Mouse (Mus musculus) heart, adult 2 months (tissue): ENCODE measurements around the gene Wdr20. TPM values are rescaled to one million over a fixed set of nuclear protein-coding genes. Genes with fewer than 3 reads are reported as not detected.
A peak's percentile ranks its signal among the peaks of the same experiment; 100 is the strongest.
"Not testable (repeated sequence)": the region's sequence is repeated elsewhere in the genome, so short reads cannot be mapped to it uniquely, and the experiment has no call there.

ENCODE experiments used
- DNase-seq, 2 experiments: peaks; one replicate each; pipeline ENCODE4 v3.0.0; 2021
- H3K27ac ChIP-seq: fragments of 200-600 bp; 2 replicates; pipeline ENCODE4 v1.8.1; 2022
- H3K27me3 ChIP-seq: fragments of 200-500 bp; 2 replicates; pipeline ENCODE4 v1.6.1; 2012; ENCODE audit warnings: mild to moderate bottlenecking, low read length, inconsistent platforms, mixed read lengths; ENCODE audit not compliant: control insufficient read depth, insufficient read depth
- H3K36me3 ChIP-seq: fragments of 200-500 bp; 2 replicates; pipeline ENCODE4 v1.6.1; 2012; ENCODE audit warnings: low read length, inconsistent platforms; ENCODE audit not compliant: control insufficient read depth, insufficient read depth
- H3K4me1 ChIP-seq: fragments of 200-500 bp; 2 replicates; pipeline ENCODE4 v1.6.1; 2011; ENCODE audit warnings: low read length; ENCODE audit not compliant: control insufficient read depth, insufficient read depth
- H3K4me3 ChIP-seq: fragments of 200-600 bp; 2 replicates; pipeline ENCODE4 v1.8.1; 2022
- H3K79me2 ChIP-seq: fragments of 200-500 bp; replicated peaks from 2 replicates; pipeline ENCODE4 v1.6.1; 2012; ENCODE audit warnings: mild to moderate bottlenecking, inconsistent platforms, low read length, moderate library complexity, mixed read lengths; ENCODE audit not compliant: control insufficient read depth, insufficient read depth
- H3K9ac ChIP-seq: fragments of 200-500 bp; 2 replicates; pipeline ENCODE4 v1.6.1; 2012; ENCODE audit warnings: low read depth, mild to moderate bottlenecking, control low read depth, inconsistent platforms, low read length, mixed read lengths
- CTCF ChIP-seq: fragments of 200-600 bp; IDR thresholded peaks from 2 replicates; pipeline ENCODE4 v1.8.1; 2022; ENCODE audit warnings: antibody characterized with exemption, mild to moderate bottlenecking, moderate library complexity
- EP300 ChIP-seq: fragments of 200-500 bp; IDR thresholded peaks from 2 replicates; pipeline ENCODE4 v1.6.1; 2011; ENCODE audit warnings: low read depth, low read length, control low read depth; ENCODE audit not compliant: insufficient read depth
- POLR2A ChIP-seq: fragments of 200-500 bp; IDR thresholded peaks from 2 replicates; pipeline ENCODE4 v1.6.1; 2011; ENCODE audit warnings: mild to moderate bottlenecking, low read depth, low read length, control low read depth; ENCODE audit not compliant: insufficient read depth
- WGBS: fragments of 180-500 bp; shearing (Covaris S2); methylation state at CpG from one replicate; pipeline ENCODE4 v1.1.7; 2018; 5-methylcytosine and 5-hydroxymethylcytosine counted together
- intact Hi-C: fragments of 180-260 bp; cut with DNase I; formaldehyde crosslinking; loops from one replicate; pipeline ENCODE4 v1.15.1; 2025
- polyA plus RNA-seq: library from polyadenylated mRNA; depleted of rRNA; stranded (reverse); fragments of >200 nt; gene quantifications from 2 replicates; pipeline ENCODE4 v1.2.3, GENCODE M21; 2012
- total RNA-seq, 2 experiments: library from RNA; stranded (reverse); gene quantifications; 2 replicates each; pipeline ENCODE4 v1.2.3; 2021

The Wdr20 gene
- total and polyA plus RNA-seq, 3 experiments, result 14.5 to 30.9 (median 28.6) TPM

DNA sequence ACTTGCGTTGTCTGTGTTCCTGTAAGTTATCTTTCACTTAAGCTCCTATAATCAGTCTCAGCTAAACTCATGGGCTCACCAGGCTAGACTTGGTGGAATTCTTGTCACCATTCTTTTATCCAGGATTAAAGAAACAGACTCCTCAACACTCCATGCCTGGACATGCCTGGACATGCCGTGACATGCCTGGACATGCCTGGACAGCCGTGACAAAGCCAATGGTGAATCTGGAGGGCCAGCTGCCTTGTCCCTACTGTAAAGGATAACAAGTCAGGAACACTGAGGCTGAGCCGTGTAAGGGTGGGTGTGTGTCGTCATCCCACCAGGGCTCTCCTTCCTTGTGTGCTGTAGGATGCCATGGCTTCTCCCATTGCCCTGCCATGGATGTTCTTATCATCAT is 12.7 kb upstream of the Wdr20 start:
- intact Hi-C loops, result no loop called here
- 89% methylated on average over 5 of the region's 5 CpGs for WGBS
- no peak overlapping the region for H3K9ac ChIP-seq
- no peaks in the 10 kb centered on the region for H3K79me2 ChIP-seq
- H3K27ac ChIP-seq, result no peak overlapping the region
- H3K4me3 ChIP-seq, result no peak overlapping the region
- H3K36me3 ChIP-seq, result no peaks in the 10 kb centered on the region
- TF ChIP-seq EP300 (no peak), CTCF (no peak), POLR2A (no peak)
- DNase-seq, result no peak
- H3K27me3 ChIP-seq, result no peaks in the 10 kb centered on the region
- H3K4me1 ChIP-seq, result no peaks in the 10 kb centered on the region

GRCm38 (mm10) chr12:110725489-110725888 is 12.3 kb upstream of the Wdr20 start:
- TF ChIP-seq EP300, result no peak
- TF ChIP-seq POLR2A, result no peak
- TF ChIP-seq CTCF, result no peak
- Histone ChIP-seq H3K79me2 (no peaks in the 10 kb centered on the region), H3K27ac (no peak overlapping the region), H3K27me3 (no peaks in the 10 kb centered on the region), H3K4me3 (no peak overlapping the region), H3K9ac (no peak overlapping the region), H3K4me1 (no peaks in the 10 kb centered on the region), H3K36me3 (no peaks in the 10 kb centered on the region)
- intact Hi-C loops, result no loop called here
- DNase-seq, result no peak
- WGBS, result 77% methylated on average over 5 of the region's 5 CpGs

- H3K4me1 ChIP-seq, result no peaks in the 10 kb centered on the region
- H3K27ac ChIP-seq, result no peak overlapping the region
- no peak for DNase-seq
- no peaks in the 10 kb centered on the region for H3K79me2 ChIP-seq
- no peaks in the 10 kb centered on the region for H3K36me3 ChIP-seq
- no peak overlapping the region for H3K4me3 ChIP-seq
- no peak overlapping the region for H3K9ac ChIP-seq
- TF ChIP-seq POLR2A (no peak), CTCF (no peak), EP300 (no peak)
- 47% methylated on average over 1 of the region's 1 CpGs for WGBS
- intact Hi-C loops, result no loop called here
- no peaks in the 10 kb centered on the region for H3K27me3 ChIP-seq
Observed at GRCm38 (mm10) chr12:110726428-110726827, 11.3 kb upstream of the Wdr20 start.

DNA sequence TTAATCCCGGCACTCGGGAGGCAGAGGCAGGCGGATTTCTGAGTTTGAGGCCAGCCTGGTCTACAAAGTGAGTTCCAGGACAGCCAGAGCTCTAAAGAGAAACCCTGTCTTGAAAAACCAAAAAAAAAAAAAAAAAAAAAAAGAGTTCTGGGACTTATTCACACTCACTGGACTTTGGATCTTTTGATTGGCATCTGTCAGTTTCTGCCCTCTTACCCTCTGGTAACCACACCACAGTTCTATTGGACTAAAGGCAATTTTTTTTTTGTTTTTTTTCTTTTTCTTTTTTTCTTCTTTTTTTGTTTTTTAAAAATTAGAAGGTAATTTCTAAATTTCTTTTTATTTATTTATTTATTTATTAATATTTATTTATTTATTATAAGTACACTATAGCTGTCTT is 4.5 kb upstream of the Wdr20 start:
- WGBS, result 95% methylated on average over 3 of the region's 3 CpGs
- not testable (repeated sequence) for H3K27me3 ChIP-seq, H3K4me3 ChIP-seq

DNA sequence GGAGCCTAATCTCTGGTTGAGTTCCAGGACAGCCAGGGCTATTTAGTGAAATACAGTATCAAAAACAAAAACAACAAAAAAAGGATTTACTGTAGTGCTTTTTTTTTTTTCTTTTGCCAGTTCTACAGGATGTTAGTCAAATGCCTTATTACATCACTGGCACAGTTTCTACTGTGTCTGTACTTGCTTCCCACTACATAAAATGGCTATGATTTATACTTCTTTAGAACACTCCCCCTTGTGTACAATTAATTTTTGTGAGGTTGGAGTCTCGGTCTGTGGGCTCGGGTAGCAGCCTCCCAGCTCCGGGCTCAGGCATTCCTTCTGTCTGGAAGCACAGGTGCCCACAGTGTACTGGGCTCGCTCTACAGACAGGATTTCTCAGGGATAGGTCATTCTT is 1.1 kb upstream of the Wdr20 start:
- Histone ChIP-seq H3K79me2 (peaks cover 9% of the 10 kb centered on the region), H3K36me3 (peaks cover 10% of the 10 kb centered on the region), H3K4me3 (no peak overlapping the region; the same call in 1 of the 2 replicates), H3K9ac (no peak overlapping the region), H3K27ac (no peak overlapping the region), H3K4me1 (peaks cover 5% of the 10 kb centered on the region), H3K27me3 (no peaks in the 10 kb centered on the region)
- TF ChIP-seq CTCF, result no peak
- no peak for TF ChIP-seq EP300
- no peak for TF ChIP-seq POLR2A
- intact Hi-C loops, result loop anchor here (5.0 kb wide), 1 partner anchor 289 kb away; the partner anchor contains the start of gene Ppp2r5c
- WGBS, result 8% methylated on average over 4 of the region's 4 CpGs
- DNase-seq, result no peak

More for the DNA sequence above, 4.5 kb upstream of the Wdr20 start:
- DNase-seq, intact Hi-C loops, H3K79me2 ChIP-seq, H3K9ac ChIP-seq, H3K4me1 ChIP-seq, H3K27ac ChIP-seq, H3K36me3 ChIP-seq: not testable (repeated sequence)

- H3K79me2 ChIP-seq, result peaks cover 9% of the 10 kb centered on the region
- peaks cover 10% of the 10 kb centered on the region for H3K36me3 ChIP-seq
- intact Hi-C loops, result loop anchor here (2.0 to 5.0 kb wide), 3 partner anchors 36 to 291 kb away; partner anchors contain the start of genes Hsp90aa1, Mok and Ppp2r5c
- H3K4me3 ChIP-seq, result peak overlapping the region; percentile 87
- peak in 1 of 2 experiments; percentile 45 for DNase-seq
- H3K9ac ChIP-seq, result peak overlapping the region; percentile 91
- no peaks in the 10 kb centered on the region for H3K27me3 ChIP-seq
- under 1% methylated on average over 61 of the region's 72 CpGs for WGBS
- peaks cover 5% of the 10 kb centered on the region for H3K4me1 ChIP-seq
- no peak for TF ChIP-seq CTCF
- no peak for TF ChIP-seq EP300
- TF ChIP-seq POLR2A, result no peak
- H3K27ac ChIP-seq, result peak overlapping the region; percentile 94
Observed at GRCm38 (mm10) chr12:110738158-110738921, 596 bp downstream of the Wdr20 start.
